Mouse (Mus musculus) heart, embryonic 10.5 days (tissue): Measurements from ENCODE around the gene Atad2b. TPM values are rescaled to one million over a fixed set of nuclear protein-coding genes. Genes with fewer than 3 reads are reported as not detected.
"Not testable (repeated sequence)": the region's sequence is repeated elsewhere in the genome, so short reads cannot be mapped to it uniquely, and the experiment has no call there.

Experiments used
- DNase-seq: peaks from one replicate; pipeline ENCODE4 v3.0.0-alpha.2; 2017; ENCODE audit warnings: low spot score
- H3K27ac ChIP-seq: fragments of 300-500 bp; sonication (generic); 2 replicates; pipeline ENCODE4 v1.5.1; 2016; ENCODE audit warnings: mild to moderate bottlenecking
- H3K27me3 ChIP-seq: fragments of 300-500 bp; sonication (generic); 2 replicates; pipeline ENCODE4 v1.6.1; 2016; ENCODE audit warnings: mild to moderate bottlenecking; ENCODE audit not compliant: poor library complexity, insufficient read depth, severe bottlenecking
- H3K36me3 ChIP-seq: fragments of 300-500 bp; sonication (generic); 2 replicates; pipeline ENCODE4 v1.6.1; 2016; ENCODE audit warnings: mild to moderate bottlenecking, moderate library complexity
- H3K4me1 ChIP-seq: fragments of 300-500 bp; sonication (generic); 2 replicates; pipeline ENCODE4 v1.6.1; 2016; ENCODE audit warnings: mild to moderate bottlenecking
- H3K4me3 ChIP-seq: fragments of 300-500 bp; sonication (generic); 2 replicates; pipeline ENCODE4 v1.5.1; 2016; ENCODE audit warnings: mild to moderate bottlenecking, moderate library complexity
- H3K9me3 ChIP-seq: fragments of 300-500 bp; sonication (generic); 2 replicates; pipeline ENCODE4 v1.6.1; 2016; ENCODE audit warnings: mild to moderate bottlenecking, moderate library complexity
- WGBS: fragments of 180-500 bp; shearing (Covaris S2); methylation state at CpG from one replicate; pipeline ENCODE4 v1.1.7; 2016; 5-methylcytosine and 5-hydroxymethylcytosine counted together
- polyA plus RNA-seq: library from polyadenylated mRNA; unstranded; fragments of >200 nt; fragmentation: Nextera tagmentation; extraction: Ambion mirVana; gene quantifications from 2 replicates; pipeline ENCODE4 v1.2.1, GENCODE M21; 2016

Gene Atad2b
- polyA plus RNA-seq, 1 experiment from 2014 or later, result 8.8 TPM

- H3K27me3 ChIP-seq, result no peaks in the 10 kb centered on the region
- WGBS, result under 1% methylated on average over 48 of the region's 48 CpGs
Observed at GRCm38 (mm10) chr12:4917805-4918591, 845 bp downstream of the Atad2b start.

GRCm38 (mm10) chr12:4928197-4928596 is 11.0 kb downstream of the Atad2b start:
- Histone ChIP-seq H3K4me3 (no peak overlapping the region), H3K27ac (no peak overlapping the region), H3K27me3 (no peaks in the 10 kb centered on the region), H3K36me3 (0 out of 2 replicates have a peak, but pooled peaks cover 3% of the 10 kb centered on the region), H3K9me3 (no peaks in the 10 kb centered on the region), H3K4me1 (0 out of 2 replicates have a peak, but pooled peaks cover 7% of the 10 kb centered on the region)
- no peak for DNase-seq
- WGBS, result 89% methylated on average over 2 of the region's 2 CpGs

More at GRCm38 (mm10) chr12:4917805-4918591, 845 bp downstream of the Atad2b start:
- H3K4me3 ChIP-seq, result peak overlapping the region; percentile 85
- no peaks in the 10 kb centered on the region; the same call in 1 of the 2 replicates for H3K4me1 ChIP-seq
- no peaks in the 10 kb centered on the region for H3K36me3 ChIP-seq
- H3K9me3 ChIP-seq, result no peaks in the 10 kb centered on the region
- H3K27ac ChIP-seq, result peak overlapping the region; percentile 100
- DNase-seq, result peak; percentile 84

- no peaks in the 10 kb centered on the region for H3K27me3 ChIP-seq
- no peak overlapping the region for H3K4me3 ChIP-seq
- no peak for DNase-seq
- H3K36me3 ChIP-seq, result 0 out of 2 replicates have a peak, but pooled peaks cover 3% of the 10 kb centered on the region
- WGBS, result 92% methylated on average over 3 of the region's 3 CpGs
- H3K27ac ChIP-seq, result no peak overlapping the region
- H3K9me3 ChIP-seq, result no peaks in the 10 kb centered on the region
- H3K4me1 ChIP-seq, result peaks cover 13% of the 10 kb centered on the region; the same call in 1 of the 2 replicates
Observed at GRCm38 (mm10) chr12:4930820-4931548, 13.8 kb downstream of the Atad2b start.

- Histone ChIP-seq H3K27me3 (no peaks in the 10 kb centered on the region), H3K9me3 (no peaks in the 10 kb centered on the region)
- 92% methylated on average over 1 of the region's 1 CpGs for WGBS
Observed at GRCm38 (mm10) chr12:4952272-4952671, 35.1 kb downstream of the Atad2b start.

GRCm38 (mm10) chr12:4953156-4953555 is 36.0 kb downstream of the Atad2b start:
- Histone ChIP-seq H3K27ac (no peak overlapping the region), H3K4me1 (no peaks in the 10 kb centered on the region), H3K4me3 (no peak overlapping the region), H3K9me3 (no peaks in the 10 kb centered on the region), H3K27me3 (no peaks in the 10 kb centered on the region), H3K36me3 (peaks cover 67% of the 10 kb centered on the region)
- 88% methylated on average over 4 of the region's 4 CpGs for WGBS
- DNase-seq, result no peak

More at GRCm38 (mm10) chr12:4952272-4952671, 35.1 kb downstream of the Atad2b start:
- H3K27ac ChIP-seq, result no peak overlapping the region
- peaks cover 69% of the 10 kb centered on the region for H3K36me3 ChIP-seq
- DNase-seq, result no peak
- no peaks in the 10 kb centered on the region for H3K4me1 ChIP-seq
- no peak overlapping the region for H3K4me3 ChIP-seq

- WGBS, result 23% methylated on average over 1 of the region's 1 CpGs
- peaks cover 42% of the 10 kb centered on the region for H3K36me3 ChIP-seq
- H3K4me1 ChIP-seq, result no peaks in the 10 kb centered on the region
- DNase-seq, result no peak
- no peaks in the 10 kb centered on the region for H3K9me3 ChIP-seq
- no peaks in the 10 kb centered on the region for H3K27me3 ChIP-seq
- H3K4me3 ChIP-seq, result no peak overlapping the region
- no peak overlapping the region for H3K27ac ChIP-seq
Observed at GRCm38 (mm10) chr12:4972939-4973338, 55.8 kb downstream of the Atad2b start.

GRCm38 (mm10) chr12:4978324-4978723 is 61.2 kb downstream of the Atad2b start:
- H3K9me3 ChIP-seq, result no peaks in the 10 kb centered on the region
- H3K4me1 ChIP-seq, result no peaks in the 10 kb centered on the region
- H3K27me3 ChIP-seq, result no peaks in the 10 kb centered on the region
- no peak for DNase-seq
- H3K36me3 ChIP-seq, result peaks cover 58% of the 10 kb centered on the region
- 83% methylated on average over 6 of the region's 6 CpGs for whole genome bisulfite sequencing
- no peak overlapping the region for H3K27ac ChIP-seq
- no peak overlapping the region for H3K4me3 ChIP-seq

GRCm38 (mm10) chr12:4996981-4997380 is 79.8 kb downstream of the Atad2b start:
- no peak for DNase-seq
- no peaks in the 10 kb centered on the region for H3K4me1 ChIP-seq
- H3K27me3 ChIP-seq, result no peaks in the 10 kb centered on the region
- H3K27ac ChIP-seq, result no peak overlapping the region
- no peaks in the 10 kb centered on the region for H3K9me3 ChIP-seq
- H3K36me3 ChIP-seq, result no peaks in the 10 kb centered on the region
- H3K4me3 ChIP-seq, result no peak overlapping the region

GRCm38 (mm10) chr12:5005338-5005737 is 88.2 kb downstream of the Atad2b start:
- Histone ChIP-seq H3K27me3 (no peaks in the 10 kb centered on the region), H3K36me3 (peaks cover 17% of the 10 kb centered on the region), H3K4me3 (no peak overlapping the region), H3K4me1 (no peaks in the 10 kb centered on the region), H3K9me3 (no peaks in the 10 kb centered on the region), H3K27ac (no peak overlapping the region)
- no peak for DNase-seq
- WGBS, result 92% methylated on average over 3 of the region's 3 CpGs

- WGBS, result 74% methylated on average over 3 of the region's 3 CpGs
- not testable (repeated sequence) for H3K4me1 ChIP-seq, H3K4me3 ChIP-seq, H3K27me3 ChIP-seq, H3K9me3 ChIP-seq, DNase-seq, H3K27ac ChIP-seq
- peaks cover 22% of the 10 kb centered on the region for H3K36me3 ChIP-seq
Observed at GRCm38 (mm10) chr12:5005776-5006175, 88.6 kb downstream of the Atad2b start.

- peaks cover 27% of the 10 kb centered on the region for H3K36me3 ChIP-seq
- not testable (repeated sequence) for H3K27ac ChIP-seq, DNase-seq, H3K4me1 ChIP-seq, H3K4me3 ChIP-seq, H3K9me3 ChIP-seq, H3K27me3 ChIP-seq
- WGBS, result 80% methylated on average over 2 of the region's 2 CpGs
Observed at GRCm38 (mm10) chr12:5008638-5009037, 91.5 kb downstream of the Atad2b start.

- no peak overlapping the region for H3K27ac ChIP-seq
- H3K4me3 ChIP-seq, result no peak overlapping the region
- H3K36me3 ChIP-seq, result peaks cover 32% of the 10 kb centered on the region
- no peaks in the 10 kb centered on the region for H3K9me3 ChIP-seq
- no peaks in the 10 kb centered on the region for H3K27me3 ChIP-seq
- 92% methylated on average over 10 of the region's 10 CpGs for WGBS
- no peak for DNase-seq
- H3K4me1 ChIP-seq, result no peaks in the 10 kb centered on the region
Observed at GRCm38 (mm10) chr12:5025226-5025861, 108.2 kb downstream of the Atad2b start.

- Histone ChIP-seq H3K9me3 (no peaks in the 10 kb centered on the region), H3K4me1 (no peaks in the 10 kb centered on the region), H3K27me3 (no peaks in the 10 kb centered on the region), H3K36me3 (peaks cover 50% of the 10 kb centered on the region), H3K27ac (no peak overlapping the region), H3K4me3 (no peak overlapping the region)
- 86% methylated on average over 5 of the region's 5 CpGs for WGBS
- no peak for DNase-seq
Observed at GRCm38 (mm10) chr12:5029035-5029434, 111.9 kb downstream of the Atad2b start.
